Mouse (Mus musculus) spleen, postnatal 36 days (tissue): Measurements from ENCODE around the gene Fam53b.

ENCODE experiments used
- DNase-seq, 2 experiments: peaks; one replicate each; pipeline ENCODE4 v3.0.0; 2022; ENCODE audit warnings: low spot score in 2 of 2, mixed read lengths in 1 of 2

Fam53b gene

GRCm38 (mm10) chr7:132811716-132812618 lies 1.7 kb downstream of the Fam53b start:
- peak; percentile 59 to 66 for DNase-seq

- peak; percentile 87 to 89 for DNase-seq
Measured at GRCm38 (mm10) chr7:132810879-132811278, 2.8 kb downstream of the Fam53b start.

DNA sequence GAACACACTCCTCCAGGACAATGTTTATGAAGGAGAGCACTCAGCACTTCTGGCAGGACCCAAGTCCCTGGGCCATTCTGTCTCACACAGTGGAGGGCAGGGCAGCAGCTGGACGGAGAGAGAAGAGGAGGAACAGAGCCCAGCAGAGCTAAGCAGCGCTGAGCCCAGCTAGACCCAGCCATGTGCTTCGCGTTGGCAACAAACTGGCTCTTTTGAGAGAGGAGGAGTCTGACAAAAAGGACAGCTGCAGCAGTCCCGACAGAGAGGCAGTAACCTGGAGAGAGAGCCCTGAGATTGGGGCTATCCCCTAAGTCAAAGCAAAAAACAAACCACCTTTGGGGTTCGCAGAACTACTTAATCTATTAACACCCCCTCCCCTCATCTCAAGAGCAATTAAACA lies 3.3 kb downstream of the Fam53b start:
- peak in 1 of 2 experiments; percentile 40 for DNase-seq

GRCm38 (mm10) chr7:132809721-132810120 lies 4.0 kb downstream of the Fam53b start:
- DNase-seq = no peak

DNA sequence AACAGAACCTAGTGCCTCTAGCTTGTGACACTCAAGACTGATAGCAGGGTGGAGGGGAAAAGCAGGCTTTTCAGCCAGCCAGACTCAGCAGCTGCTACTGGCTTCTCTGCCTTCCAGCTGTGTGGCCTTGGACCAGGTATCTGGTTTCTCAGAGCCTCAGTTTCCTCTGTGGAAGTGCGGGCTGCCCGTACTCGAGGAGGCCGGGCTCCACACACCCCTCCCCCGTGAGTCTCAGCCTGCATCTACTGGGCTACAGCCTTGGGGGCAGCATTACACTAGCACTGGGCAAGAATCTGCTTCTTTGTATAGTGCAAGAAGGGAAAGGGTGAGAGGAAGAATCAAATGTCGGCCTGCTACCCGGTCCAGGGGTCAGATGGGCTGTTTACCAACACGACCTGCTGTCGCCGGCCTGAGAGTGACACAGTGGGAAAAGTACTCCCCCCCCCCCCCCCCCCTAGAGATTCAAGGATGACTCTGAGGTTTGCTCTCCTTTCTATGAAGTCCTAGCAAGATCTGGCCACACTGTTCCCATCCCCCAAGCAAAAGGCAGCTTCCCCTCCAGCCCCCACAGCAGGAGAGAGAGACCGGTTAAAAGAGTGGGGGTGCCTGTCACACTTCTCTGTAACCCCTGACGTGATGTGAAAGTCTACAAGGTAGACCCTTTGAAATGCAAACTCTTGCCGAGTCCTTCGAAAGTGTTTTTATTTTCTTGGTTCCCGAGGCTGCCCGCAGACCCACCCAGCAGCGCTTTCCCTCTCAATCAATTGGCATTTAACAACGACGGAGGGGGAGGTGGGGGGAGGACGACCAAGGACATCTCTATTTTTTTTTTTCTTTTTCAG lies 4.6 kb downstream of the Fam53b start:
- no peak for DNase-seq

GRCm38 (mm10) chr7:132808051-132808796 lies 5.5 kb downstream of the Fam53b start:
- no peak for DNase-seq

DNA sequence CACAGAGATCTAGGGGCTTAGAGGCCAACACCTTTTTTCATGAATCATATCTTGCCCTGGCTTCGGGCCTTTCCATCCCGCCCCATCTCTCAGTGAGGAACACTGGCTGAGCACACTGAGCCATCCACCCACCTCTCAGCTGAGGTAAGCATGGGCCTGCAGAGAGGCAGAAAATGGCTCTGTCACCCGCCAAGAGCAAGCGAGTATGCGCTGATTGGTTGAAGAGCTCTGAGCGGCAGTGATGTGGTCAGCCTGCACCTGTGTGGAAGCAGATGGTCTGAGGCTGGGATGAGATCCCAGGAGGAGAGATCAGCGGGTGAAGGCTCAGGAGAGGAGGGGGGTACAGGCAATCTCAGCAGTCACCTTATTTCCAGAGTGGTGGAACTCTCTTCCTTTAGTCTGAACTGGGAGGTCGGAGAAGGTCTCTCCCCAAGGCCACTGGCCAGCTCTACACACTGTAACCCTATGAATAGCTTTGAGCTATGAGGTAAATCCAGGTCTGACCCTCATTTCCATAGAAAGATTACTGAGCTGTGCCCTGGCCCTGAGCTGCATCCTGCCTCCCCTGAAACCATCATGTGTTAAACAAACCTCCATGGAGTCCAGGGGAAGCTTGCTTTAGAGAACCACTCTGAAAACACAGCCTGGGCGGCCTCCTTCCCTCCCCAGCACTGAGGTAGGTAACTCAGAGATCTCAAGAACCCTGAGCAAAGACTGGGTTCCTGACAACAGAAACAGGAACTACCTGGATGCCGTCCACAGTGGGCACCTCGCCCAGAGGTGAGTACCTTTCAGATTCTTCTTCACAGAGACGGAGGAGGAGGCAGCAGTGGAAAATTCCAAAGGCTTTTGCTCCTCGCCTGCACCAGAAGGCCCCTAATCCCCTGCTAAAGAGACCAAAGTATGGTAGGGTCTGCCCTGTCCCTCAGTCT lies 6.5 kb downstream of the Fam53b start:
- DNase-seq = no peak

- DNase-seq = no peak
Measured at GRCm38 (mm10) chr7:132806286-132806685, 7.4 kb downstream of the Fam53b start.

DNA sequence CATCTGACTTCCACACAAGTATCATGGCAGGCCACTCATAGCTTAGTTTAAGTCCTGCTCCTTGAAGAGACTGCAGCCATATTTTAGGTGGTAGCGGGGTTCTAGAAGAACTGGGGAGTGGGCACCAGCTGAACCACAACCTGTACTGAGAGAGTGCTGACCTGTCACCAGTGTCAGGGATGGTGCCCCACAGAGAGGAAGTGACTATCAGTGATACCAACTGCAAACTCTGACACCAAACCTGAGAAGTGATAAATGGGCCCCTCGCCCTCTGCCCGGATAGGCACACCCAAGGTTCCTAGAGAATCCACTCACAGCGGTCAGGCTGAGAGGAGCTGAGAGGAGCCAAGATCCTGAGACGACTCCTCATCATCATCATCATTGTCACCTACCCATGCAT lies 8.7 kb downstream of the Fam53b start:
- no peak for DNase-seq

DNA sequence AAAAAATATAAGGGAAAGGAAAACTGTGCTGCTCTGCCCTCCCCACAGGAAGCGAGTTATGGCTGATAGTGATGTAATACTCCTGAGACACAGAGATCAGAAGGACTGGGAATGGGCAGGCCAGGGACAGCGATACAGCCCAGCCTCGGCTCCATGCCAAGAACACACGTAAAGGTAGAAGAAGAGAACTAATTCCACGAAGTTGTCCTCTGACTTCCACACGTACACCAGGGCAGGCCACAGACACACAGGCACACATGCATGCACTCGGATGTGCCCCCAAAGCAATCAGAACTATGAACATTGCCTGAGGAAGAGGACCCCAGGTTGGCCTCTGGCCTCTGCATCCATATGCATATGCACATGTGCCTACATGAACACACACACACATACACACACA lies 9.2 kb downstream of the Fam53b start:
- DNase-seq = no peak

GRCm38 (mm10) chr7:132803962-132804361 lies 9.7 kb downstream of the Fam53b start:
- DNase-seq = peak; percentile 62 to 71

GRCm38 (mm10) chr7:132803336-132803735 lies 10.3 kb downstream of the Fam53b start:
- no peak for DNase-seq

DNA sequence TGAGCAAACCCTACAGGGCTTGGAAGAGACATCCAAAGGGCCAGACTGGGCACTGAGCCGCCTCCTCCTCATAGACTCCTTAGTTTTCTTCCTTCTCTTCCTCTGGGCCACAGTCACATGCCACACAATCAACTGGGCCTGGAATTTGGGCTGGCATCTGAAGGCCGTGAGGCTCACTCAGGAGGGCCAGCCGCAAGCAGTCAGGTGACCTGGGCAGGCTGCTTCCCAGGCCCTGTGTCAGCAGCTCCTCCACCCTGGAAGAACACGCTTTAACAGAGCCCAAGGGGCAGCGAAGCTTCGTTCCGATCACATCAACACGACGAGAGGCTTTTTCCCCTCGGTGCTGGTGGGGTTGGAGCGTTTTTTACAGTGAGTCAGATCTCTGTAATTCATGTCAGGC lies 11.0 kb downstream of the Fam53b start:
- DNase-seq = no peak

GRCm38 (mm10) chr7:132802066-132802465 lies 11.6 kb downstream of the Fam53b start:
- no peak for DNase-seq

DNA sequence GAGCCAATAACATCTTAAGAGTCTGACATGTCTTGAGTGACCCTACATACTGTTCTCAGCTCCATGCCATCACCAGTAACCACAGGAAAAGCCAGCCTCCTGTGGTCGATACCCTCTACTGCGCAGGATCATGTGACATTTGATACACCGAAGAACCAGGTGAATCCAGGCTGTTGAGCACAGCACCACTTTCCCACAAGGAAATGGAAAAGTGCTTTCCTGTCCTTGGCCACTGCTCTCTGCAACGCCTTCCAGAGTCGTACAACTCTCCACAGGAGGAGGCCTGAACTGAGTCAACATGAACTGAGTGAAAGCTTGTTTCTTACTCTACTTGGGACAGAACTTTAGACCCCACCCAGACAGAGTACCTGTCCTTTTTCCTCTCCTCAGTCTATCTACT lies 12.2 kb downstream of the Fam53b start:
- no peak for DNase-seq

- DNase-seq = no peak
Measured at GRCm38 (mm10) chr7:132800868-132801267, 12.8 kb downstream of the Fam53b start.

DNA sequence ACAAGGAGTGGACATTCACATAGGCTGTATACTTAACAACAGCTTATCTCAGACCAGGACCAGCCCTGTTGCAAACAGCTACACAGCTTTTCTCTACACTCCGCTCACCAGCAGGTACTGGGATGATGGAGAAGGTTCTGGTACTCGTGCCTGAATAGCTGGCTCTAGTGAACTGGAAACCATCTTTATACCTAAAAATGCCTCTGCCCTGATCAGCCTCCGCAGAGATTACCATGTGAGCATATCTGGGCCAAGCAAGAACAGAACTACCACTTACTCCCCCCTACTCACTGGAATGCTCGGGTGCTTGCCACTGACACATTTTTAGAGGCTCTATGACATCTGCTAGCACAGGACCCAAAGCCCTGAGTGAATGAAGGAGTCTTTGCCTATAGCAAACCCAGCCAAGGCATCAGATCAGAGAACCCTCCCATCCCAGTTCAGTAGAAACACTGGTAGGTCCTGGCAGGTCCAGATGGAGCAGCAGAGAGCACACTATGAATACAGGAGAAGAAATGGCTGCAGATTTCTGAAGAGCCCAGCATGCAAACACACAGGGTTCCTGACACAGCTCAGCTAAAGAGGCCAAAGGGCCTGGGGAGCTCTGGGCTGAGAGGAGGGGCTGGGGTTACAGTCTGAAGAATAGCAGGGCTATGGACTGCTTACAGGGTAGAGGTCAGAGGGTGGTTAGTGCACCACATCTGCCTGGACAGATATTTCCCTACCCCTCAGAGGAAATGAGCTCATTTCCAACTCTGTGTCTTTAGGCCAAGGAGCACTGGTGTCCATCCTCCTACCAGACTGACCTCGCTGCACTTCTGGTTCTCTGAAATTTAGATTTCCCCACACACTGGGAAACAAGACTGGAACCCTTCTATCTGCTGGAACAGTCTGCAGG lies 14.3 kb downstream of the Fam53b start:
- no peak for DNase-seq

- DNase-seq = no peak
Measured at GRCm38 (mm10) chr7:132795141-132795540, 18.5 kb downstream of the Fam53b start.

- no peak for DNase-seq
Measured at GRCm38 (mm10) chr7:132793467-132793866, 20.2 kb downstream of the Fam53b start.
